Mouse (Mus musculus) heart, postnatal 25 days (tissue): ENCODE data around the gene Otogl. TPM values are rescaled to one million over a fixed set of nuclear protein-coding genes. Genes with fewer than 3 reads are reported as not detected.

Experiments
- DNase-seq: peaks from one replicate; pipeline ENCODE4 v3.0.0; 2022; ENCODE audit warnings: low spot score
- intact Hi-C: fragments of 180-260 bp; cut with DNase I; formaldehyde crosslinking; loops from one replicate; pipeline ENCODE4 v1.15.1; 2025
- total RNA-seq, 2 experiments: library from RNA; stranded (reverse); gene quantifications; 2 replicates each; pipeline ENCODE4 v1.2.3; 2021

The Otogl gene
- under 1 TPM; 0.03 to 0.05 TPM for total RNA-seq

DNA sequence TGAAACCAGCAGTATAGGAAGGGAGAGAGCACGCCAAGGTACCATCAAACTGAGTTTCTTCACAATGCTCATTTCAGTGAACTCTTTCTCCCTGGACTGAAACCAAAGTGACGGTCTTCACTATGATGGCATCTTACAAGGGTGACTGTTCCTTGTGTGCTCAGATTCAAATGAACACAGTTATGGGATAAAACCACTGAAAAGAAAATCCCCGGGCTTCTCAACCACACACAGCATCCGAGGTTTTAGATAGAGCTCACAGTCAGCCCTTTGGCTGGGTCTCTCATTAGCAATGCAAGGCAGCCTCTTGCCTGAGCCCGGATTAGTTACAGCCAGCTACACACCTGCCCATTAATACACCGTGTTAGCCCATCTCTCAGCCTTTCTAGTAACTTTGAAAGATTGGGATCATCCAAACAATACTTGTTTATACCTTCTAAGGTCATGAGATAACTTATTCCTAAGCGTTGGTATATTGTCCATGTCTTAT, at the start of gene Otogl:
TSS of gene Otogl (minus strand) at position 51 of the 490 bp plus-strand sequence.
- DNase-seq = no peak
- intact Hi-C loops = no loop called here

DNA sequence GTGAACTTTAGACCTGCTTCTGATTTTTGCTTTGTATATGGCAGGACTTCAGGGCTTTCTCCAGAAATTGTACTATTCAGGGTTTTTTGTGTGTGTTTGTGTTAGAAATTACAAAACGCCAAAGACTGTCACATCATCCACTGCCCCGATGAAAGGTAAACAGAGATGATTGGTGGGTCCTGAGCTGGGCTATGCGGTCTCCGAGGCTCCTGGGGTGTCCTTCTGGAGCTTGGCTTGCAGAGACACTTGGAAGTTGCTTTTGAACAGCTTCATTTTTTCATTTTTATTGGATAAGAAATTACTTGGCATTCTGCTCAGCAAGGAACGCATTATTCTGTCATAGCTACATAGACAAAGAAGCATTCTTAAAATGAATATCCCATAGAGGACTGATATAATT, 44.7 kb upstream of the Otogl start:
- intact Hi-C loops = no loop called here
- DNase-seq = no peak

DNA sequence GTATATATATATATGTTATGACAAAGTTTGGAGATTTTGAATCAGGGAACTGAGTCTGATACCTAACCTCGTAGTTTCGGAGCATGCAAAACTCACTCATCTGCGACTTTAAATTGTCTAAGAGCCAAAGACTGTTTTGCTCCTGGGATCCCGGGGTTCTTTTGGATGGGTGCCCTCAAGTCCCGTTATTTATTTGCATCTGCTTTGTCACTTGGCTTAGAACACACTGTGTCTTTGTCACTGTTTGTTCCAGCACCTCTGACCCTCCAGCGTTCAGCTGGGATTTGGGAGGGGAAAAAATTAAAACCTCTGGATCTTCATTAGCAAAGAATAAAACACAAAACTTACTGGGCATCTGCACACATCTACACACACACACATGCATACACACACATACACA, 42.5 kb upstream of the Otogl start:
- intact Hi-C loops = no loop called here
- DNase-seq = no peak

- intact Hi-C loops = no loop called here
- DNase-seq = no peak
These were observed 39.7 kb upstream of the Otogl start for GRCm38 (mm10) chr10:107951596-107951995.

DNA sequence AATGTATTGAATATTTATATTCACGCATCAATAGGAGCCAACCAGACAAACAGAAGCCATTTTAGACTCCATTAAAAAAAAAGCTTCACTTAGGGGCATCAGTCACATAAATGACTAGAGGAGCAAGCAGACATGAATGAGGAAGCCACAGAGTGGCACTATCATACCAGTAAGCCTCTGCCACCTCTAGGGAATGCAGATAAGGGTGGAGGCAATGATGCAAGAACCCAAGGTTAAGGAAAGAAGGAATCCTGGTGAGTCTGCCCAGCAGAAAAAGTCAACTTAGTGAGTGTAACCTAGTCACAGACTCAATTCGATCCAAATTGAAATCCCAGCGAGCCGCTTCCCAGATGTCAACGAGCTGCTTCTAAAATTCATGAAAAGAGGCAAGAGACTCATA, 38.0 kb upstream of the Otogl start:
- no peak for DNase-seq
- intact Hi-C loops = no loop called here

DNA sequence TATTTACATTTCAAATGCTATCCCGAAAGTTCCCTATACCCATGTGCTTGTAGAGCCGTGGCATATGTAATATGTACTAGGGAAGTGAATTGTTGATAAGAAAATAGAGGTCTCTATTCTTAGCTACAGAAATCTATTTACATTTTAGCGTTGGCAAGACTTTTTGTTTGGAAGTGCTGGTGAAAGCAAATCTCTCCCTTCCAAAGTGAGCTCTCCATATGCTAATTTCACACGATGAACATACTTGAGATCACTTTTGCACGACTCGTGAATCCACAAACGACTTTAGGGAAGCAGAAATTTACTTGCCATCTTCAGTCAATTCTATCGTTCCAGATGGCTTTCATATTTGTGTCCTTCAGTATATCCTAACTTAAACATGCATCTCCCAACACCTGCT, 36.7 kb upstream of the Otogl start:
- intact Hi-C loops = no loop called here
- DNase-seq = no peak

GRCm38 (mm10) chr10:107948038-107948437, 36.1 kb upstream of the Otogl start:
- intact Hi-C loops = no loop called here

GRCm38 (mm10) chr10:107946348-107946747, 34.4 kb upstream of the Otogl start:
- DNase-seq = no peak
- intact Hi-C loops = no loop called here

More at GRCm38 (mm10) chr10:107948038-107948437, 36.1 kb upstream of the Otogl start:
- no peak for DNase-seq

- intact Hi-C loops = no loop called here
These were observed 31.9 kb upstream of the Otogl start for GRCm38 (mm10) chr10:107943859-107944258.

DNA sequence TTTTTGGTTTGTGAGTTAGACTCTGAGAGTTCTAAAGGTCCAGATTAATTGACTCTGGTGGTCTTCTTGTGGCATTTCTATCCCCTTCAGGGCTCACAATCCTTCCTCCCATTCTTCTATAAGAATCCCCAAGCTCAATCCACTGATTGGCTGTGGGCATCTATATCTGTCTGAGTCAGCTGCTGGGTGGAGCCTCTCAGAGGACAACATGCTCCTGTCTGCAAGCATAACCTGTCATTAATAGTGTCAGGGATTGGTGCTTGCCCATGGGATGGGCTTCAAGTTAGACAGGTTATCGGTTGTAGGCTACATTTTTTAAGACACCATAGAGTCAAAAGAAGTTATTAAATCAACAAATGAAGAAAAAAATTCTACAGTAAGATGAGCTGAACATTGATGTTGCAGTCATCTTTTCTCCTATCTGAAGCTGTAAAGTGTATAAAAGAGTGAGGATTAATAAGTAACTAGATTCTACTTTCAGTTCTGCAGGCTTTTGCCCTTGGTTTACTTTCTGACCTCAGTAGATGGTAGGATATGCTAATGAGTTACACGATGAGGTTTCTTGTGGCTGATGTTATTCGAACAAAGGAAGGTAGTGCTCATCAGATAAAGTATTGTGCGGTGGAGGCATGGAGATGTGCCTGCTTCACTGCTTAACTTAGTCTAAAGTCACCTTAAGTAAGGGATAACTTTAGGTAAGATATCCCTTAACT, 29.4 kb upstream of the Otogl start:
- intact Hi-C loops = no loop called here
- no peak for DNase-seq

More at GRCm38 (mm10) chr10:107943859-107944258, 31.9 kb upstream of the Otogl start:
- DNase-seq = no peak

DNA sequence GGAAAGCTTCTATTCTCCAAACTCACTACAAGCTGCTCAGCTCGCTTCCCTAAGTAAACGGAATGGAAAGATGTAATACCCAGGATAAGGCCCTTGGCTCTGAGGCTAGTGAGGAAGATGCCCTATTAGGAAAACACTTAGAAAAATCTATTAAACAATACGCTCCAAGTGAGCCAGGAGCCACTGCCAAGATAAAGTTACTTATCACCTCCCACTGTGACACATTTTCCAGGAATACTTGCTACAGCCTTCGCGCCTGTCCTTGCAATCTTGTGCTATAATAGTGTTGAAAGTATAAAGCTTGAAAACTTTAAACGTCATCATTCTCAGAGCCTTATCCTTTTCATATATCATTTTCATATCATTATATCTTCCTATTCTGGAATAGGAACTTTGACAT, 28.4 kb upstream of the Otogl start:
- no peak for DNase-seq
- intact Hi-C loops = no loop called here

DNA sequence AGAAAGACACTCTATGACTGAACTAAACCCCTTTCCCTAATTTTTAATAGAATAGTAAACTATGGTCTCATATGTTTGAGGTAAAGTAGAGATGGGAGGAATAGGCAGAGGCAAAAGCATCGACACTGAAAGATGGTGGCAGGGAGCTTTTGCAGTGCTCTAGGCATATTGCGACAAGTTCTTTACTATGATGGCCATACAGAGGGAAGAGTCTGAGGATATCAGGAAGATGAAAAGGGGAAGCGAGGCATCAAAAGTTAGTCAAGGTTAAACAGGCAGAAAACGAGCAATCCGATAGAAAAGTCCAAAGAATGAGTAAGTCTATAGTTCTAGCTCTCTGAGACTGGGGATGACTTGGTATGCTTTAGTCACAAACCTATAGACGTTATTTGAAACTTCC, 27.9 kb upstream of the Otogl start:
- no peak for DNase-seq
- intact Hi-C loops = loop anchor here (10.0 kb wide), 1 partner anchor 505 kb away; no protein-coding TSS in a partner anchor

DNA sequence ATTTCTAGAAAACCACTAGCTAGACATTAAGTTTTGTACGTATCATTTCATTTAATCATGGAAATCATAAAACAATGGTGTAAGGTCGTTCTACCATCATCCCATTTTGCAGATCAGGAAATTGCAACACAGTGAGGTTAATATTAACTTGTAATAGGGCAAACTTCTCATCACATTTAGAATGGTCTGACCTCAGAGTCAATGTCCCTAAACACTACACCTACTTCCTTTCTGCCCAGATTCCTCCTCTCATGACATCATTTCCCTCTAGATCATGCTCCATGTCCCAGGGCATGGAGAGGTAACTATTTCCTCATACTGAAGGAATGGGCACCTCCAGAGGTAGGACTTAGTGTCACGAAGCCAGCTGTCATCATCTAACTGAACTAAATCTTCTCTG, 22.1 kb upstream of the Otogl start:
- no peak for DNase-seq
- intact Hi-C loops = loop anchor here (5.0 to 10.0 kb wide), 4 partner anchors 153 to 511 kb away; partner anchors contain the start of gene Ppp1r12a

DNA sequence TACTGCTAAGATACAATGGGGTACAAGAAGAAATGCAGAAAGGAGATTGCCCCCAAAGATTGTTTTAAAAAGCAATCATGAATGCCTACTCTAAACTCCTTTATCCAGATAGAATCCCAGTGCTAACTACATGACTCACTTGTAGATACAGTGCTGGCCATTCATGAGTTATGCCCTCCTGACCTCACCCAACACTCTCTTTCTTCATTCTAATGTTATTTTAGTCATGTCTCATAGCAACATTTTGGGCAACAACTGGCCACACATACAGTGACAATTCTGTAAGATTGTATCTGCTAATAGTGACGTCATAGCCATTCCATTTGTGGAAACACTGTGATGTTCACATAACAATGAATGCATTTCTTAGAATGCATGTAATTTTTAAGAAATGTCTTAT, 21.6 kb upstream of the Otogl start:
- DNase-seq = no peak
- intact Hi-C loops = loop anchor here (5.0 to 10.0 kb wide), 4 partner anchors 154 to 511 kb away; partner anchors contain the start of gene Ppp1r12a

DNA sequence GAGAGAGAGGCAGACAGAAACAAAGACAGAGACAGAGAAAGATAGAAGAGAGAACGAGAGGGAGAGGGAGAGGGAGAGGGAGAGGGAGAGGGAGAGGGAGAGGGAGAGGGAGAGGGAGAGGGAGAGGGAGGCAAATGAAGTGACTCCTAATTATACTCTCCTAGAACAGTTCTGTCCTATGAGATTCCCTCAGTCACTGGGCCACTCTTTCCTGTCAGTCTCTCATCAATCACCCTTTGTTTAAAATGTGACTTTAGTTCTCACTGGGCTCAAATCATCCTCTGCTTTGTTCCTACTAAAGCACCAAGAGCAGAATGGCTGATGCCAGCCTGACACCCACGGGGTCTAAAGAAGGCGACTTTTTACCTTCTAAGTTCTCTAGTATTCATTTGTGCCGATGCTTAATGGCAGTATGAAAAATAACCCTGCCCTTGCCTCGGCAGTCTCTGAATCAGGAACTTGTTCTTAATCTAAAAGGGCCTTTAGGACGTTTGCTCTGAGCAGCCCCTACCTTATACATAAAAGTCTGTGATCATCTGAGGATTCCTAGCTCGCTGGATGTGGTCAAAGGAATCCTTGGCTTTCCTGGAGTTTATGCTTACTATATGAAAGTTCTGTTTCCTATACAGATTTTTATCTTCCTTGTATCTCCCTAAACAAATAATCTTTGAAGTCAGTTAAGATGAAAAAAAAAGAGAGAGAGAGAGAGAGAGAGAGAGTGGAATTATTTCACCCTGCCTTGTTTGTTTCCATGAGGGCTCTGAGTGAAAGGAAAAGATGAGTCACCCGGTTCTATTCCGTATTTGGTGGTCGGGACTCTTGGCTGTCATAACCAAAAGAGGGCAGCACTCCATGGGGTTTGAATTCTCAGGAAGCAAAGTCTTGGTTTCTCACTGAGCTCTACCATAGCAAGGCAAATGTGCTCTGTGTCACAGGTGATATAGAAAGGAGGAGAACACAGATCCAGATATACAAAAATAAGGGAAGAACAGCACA, 20.2 kb upstream of the Otogl start:
- DNase-seq = peak; percentile 36
- intact Hi-C loops = loop anchor here (5.0 to 10.0 kb wide), 4 partner anchors 155 to 513 kb away; partner anchors contain the start of gene Ppp1r12a

GRCm38 (mm10) chr10:107930471-107931021, 18.6 kb upstream of the Otogl start:
- intact Hi-C loops = loop anchor here (5.0 to 10.0 kb wide), 4 partner anchors 157 to 514 kb away; partner anchors contain the start of gene Ppp1r12a
- DNase-seq = peak; percentile 23

GRCm38 (mm10) chr10:107925306-107925705, 13.4 kb upstream of the Otogl start:
- intact Hi-C loops = no loop called here
- no peak for DNase-seq

DNA sequence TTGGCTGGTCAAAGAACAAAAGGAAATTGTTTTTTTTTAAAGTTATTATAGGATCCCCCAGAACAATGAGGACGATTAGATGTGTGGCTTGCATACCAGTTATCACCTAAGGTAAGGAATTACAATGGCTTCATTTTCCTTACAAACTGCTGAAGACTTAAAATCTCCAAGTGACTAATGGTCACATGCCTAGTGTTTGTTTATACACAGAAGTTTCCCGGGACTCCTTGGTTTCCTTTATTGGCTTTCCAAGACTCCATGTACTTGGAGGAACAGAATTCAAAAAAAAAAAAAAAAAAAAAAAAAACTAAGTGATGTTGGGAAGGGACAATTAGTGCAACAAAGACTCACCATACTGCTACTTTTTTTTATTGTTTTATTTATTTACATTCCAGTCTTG, 11.9 kb upstream of the Otogl start:
- intact Hi-C loops = loop anchor here (5.0 kb wide), 2 partner anchors 67 to 122 kb away; no protein-coding TSS in a partner anchor
- no peak for DNase-seq

DNA sequence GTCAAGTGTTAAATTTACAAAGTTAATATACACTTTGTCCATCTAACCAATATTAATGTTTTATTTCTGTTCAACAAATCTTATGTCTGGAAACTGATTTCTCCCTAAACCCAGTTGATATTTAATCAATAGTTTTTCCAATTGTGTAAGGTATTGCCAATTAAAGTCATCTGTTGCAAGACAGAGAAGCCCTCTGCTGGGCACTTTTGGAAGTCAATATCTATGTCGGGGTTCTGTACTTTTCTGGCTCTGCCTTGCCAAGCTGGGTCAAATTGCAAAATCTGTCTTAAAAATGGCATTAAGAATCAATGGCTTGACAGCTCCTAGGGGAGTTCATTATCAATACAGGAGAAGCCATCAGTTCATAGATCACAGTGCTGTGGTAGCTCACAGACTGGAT, 10.8 kb upstream of the Otogl start:
- DNase-seq = no peak
- intact Hi-C loops = loop anchor here (5.0 kb wide), 2 partner anchors 65 to 120 kb away; no protein-coding TSS in a partner anchor

DNA sequence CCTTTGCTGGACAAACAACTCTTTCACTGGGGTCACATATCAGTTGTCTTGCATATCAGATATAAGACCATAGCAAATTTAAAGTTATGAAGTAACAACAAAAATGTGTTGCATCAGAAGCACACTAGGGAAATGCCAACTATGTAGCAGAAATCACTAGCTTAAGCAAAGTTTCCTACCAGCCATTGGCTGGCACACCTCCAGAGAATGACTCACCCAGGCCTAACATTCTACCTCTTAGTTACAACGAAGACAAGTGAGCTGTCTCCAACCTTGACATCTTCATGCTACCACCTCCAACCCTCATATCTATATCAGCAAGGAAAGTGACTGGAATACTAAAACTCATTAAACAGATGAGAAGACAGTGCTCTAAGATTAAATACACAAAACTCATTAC, 9.6 kb upstream of the Otogl start:
- DNase-seq = no peak
- intact Hi-C loops = loop anchor here (5.0 kb wide), 2 partner anchors 64 to 119 kb away; no protein-coding TSS in a partner anchor
